Mouse (Mus musculus) mouse embryonic stem cell (cell line): ENCODE results near the gene Gm266.
"Not testable (repeated sequence)": the region's sequence is repeated elsewhere in the genome, so short reads cannot be mapped to it uniquely, and the experiment has no call there.

Source experiments
- in situ Hi-C, 2 experiments: fragments of 300-500 bp; cut with MboI; formaldehyde crosslinking; loops; 1 replicate in 1 of 2; 3 replicates in 1 of 2; pipeline ENCODE4 v1.14.3; 2019 to 2020; ENCODE audit warnings: low sequenced_read_pairs in 2 of 2, low pct_unique_long_range_greater_than_20kb in 1 of 2, mixed read lengths in 1 of 2; ENCODE audit not compliant: unreplicated experiment in 1 of 2

Gene Gm266

DNA sequence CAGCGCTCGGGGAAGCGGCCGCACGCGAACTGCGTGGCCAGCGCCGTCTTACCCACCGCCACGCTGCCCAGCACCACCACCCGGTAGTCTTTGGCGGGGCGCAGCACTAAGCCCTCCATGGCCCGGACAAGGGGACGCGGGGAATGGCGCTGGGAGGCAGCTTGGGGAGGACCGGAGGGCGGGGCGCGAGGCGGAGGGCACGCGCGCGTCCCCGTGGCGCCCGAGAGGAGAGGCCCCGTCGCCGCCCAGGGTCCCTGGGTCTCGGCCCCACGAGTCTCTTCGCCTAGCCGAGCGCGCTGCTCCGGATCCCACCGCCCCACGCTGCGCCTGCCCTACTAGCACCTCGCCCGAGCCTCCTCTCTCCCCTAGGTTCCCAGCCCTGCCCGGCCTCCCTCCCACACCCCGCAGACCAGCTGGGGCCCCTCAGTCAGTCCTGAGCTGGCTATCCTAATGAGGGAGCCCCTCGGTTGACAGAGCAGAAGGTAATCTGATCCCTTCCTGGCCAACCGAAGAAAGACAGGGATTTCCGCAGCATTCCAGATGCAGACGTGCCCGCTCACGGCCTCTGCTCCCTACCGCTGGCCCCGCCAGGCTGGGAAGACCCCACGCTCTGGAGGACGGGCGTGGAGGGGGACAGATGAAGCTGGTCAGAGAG is at the start of gene Gm266:
Gm266 (minus strand) TSS at position 172 of the 655 bp plus-strand sequence.
- in situ Hi-C loops: loop anchor here in 1 of 2 experiments (5.0 kb wide), 1 partner anchor 58 kb away; no protein-coding TSS in a partner anchor

DNA sequence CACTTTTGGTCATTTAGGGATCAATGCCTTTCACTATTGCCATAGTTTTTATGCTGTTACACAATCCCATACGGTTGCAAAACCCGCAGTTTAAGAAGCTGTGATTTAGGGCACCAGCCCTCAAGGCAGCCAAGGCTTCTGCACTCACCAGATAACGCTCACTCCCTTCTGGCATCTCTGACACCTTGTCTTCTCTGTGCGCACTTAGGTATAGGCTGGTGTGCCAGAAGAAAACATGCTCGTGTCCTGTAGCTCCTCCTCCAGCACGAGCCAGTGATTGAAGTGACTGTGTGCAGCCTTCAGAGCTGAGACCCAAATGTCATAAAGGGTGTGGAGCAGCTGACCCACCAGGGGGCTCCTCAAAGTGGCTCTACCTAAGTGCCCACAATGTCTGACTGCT is 49.7 kb upstream of the Gm266 start:
- in situ Hi-C loops: no loop called here

DNA sequence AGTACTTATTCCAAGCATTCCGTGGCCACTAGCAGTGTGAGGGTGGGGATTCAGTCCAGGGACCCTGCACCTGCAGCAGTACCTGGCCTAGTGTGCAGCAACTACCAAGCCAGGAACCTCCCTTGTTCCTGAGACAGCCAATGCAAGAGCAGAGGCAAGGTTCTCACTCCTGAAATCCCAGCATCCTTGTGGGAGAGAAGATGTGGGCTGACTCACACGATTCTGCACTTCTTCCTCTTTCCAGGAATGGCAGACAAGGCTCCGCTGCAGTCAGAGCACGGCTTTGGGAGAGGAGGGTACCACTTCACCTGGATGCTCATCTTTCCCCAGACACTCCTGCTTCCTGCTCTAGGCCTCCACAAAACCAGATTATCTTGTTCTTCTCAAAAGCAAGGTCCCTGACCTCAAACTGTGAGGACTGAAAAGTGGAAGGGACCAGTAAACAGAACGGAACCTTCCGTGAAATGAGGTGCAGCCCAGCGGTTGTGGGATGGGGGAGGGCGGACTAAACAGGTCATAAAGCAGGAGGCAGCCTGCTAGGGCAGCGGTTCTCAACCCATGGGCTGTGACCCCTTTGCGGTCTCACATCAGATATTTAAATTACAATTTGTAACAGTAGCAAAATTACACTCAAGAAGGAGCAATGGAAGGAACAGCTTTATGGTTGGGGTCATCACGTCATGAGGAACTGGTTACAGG is 47.6 kb upstream of the Gm266 start:
- in situ Hi-C loops: no loop called here

DNA sequence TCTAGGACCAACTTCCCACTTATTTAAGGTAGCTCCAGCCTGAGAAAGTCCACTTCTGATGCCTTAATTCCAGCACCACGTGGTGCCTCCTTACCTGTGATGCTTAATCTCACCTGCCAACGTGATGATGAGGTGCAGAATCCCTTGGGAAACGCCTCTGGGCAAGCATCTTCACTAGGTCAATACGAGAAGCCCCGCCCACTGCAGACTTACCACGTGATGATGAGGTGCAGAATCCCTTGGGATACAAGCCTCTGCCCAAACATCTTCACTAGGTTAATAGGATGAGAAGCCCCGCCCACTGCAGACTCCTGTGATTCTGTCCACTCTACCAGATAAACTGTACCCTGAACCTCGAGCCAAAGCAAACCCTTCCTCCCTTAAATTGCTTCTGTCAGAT is 43.6 kb upstream of the Gm266 start:
- in situ Hi-C loops: no loop called here

DNA sequence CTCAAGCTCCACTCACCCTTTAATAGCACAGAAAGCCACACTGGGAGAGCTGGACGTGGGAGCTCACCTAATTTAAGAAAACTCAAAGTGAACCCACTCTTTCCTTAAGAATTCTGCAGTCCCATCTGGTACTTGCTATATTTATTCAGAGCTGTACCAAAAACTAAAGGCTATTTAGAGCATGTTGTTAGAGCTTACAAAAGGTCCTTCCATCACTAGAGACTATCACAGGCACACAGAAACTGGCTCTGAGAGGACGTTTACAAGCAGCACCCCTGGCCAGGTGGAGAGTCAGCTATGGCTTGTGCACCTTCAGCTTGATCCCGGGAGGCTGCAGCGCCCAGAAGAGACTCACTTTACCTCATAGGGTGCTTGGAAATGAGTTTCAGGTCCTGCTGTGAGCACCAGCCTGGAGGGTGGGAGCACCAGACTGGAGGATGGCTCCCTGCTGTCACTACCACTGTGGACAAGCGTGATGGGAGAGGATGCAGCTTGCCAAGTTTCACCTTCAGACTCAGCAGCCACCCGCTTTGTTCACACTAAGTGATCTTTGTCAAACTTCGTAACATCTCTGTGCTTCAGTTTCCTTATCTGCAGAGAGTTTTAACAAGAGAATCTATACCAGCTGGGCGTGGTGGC is 42.1 kb upstream of the Gm266 start:
- in situ Hi-C loops: no loop called here

DNA sequence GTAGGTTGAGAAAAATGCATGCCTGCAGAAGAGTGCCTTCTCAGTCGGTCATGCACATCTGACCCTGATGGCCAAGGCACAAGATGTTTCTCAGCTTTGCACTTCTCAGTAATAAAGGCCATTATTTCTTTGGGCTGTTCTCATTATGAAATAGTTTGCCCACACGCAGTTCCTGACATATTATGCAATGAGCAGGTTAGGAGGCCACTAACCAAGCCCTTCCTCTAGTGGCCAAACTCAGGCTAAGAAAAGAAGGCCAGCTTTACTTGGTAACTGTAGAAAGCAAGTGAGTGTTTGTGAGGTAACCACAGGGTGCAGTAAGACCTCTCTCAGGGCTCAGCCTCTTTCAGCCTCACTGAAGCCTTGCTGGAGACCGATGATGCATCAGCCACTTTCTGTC is 39.3 kb upstream of the Gm266 start:
- in situ Hi-C loops: no loop called here

DNA sequence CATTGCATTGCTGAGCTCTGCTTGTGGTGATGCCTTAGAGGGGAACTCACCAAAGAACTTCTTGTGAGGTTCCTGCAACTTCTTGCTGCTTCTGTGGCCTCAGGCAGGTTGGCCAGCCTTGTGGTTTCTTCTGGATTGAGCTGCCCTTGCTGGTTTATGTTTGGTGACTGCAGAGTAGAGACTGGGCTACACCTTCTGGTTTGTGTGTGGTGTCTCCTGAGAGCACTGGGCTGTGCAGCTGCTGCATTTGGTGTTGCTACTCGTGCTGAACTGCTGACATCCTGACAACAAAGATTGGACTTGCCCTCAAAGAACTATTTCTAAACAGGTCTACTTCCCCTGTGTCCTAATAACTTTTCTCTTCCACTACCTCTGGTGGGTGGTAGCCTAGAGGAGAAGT is 38.8 kb upstream of the Gm266 start:
- in situ Hi-C loops: no loop called here

DNA sequence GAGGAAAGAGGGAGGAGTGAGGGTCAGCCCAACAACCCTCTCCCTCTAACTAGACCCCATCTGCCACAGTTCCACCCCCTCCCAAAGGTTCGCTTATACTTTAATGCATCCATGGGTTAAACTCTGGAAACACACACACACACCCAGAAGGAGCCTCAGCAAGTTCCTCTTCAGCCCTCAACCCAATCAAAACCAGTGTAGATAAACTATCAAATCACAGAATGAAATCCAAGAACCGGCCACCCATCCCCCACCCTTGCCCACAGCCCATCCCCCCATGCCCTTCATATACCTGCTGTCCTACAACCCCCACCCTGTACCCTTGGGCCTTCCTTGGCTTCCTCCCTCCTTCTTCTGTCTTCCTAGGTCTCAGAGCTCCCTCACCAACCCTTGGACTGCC is 35.4 kb upstream of the Gm266 start:
- in situ Hi-C loops: no loop called here

DNA sequence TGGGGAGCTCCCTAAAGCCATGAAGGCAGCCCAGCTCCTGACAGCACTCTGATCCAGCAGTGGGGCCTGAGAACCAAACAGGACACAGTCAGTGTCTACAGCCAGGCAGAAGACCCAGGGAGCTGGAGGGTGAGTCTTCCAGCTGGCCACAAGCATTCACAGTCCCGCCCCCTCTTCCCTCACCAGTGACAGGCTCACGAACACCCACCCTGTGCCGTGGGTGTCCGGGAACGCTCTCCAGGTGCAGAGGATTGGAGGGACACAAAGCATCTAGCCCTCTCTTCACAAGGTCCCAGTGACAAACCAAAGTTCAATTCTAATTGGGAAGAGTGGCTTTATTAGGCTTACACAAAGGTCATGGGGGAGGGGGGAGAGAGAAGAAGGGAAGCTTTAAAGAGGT is 34.2 kb upstream of the Gm266 start:
- in situ Hi-C loops: no loop called here

DNA sequence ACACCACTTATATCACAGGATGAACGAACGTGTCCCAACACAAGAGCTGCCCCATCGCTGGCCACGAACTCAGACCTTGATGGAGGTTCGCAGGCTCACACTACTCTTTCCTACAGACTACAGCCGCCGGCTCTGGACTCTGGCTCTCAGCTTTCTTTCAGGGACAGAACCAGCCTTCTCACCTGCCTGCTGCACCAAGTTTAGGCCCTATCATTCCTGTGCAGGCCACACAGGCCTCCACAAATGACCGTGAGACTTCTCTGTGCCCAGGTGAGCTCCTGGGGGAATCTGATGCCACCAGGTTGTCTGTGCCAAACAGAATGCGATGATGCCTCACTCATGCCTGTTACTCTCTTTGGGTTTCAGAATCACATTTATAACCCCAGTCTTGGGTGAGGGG is 32.8 kb upstream of the Gm266 start:
- in situ Hi-C loops: no loop called here

DNA sequence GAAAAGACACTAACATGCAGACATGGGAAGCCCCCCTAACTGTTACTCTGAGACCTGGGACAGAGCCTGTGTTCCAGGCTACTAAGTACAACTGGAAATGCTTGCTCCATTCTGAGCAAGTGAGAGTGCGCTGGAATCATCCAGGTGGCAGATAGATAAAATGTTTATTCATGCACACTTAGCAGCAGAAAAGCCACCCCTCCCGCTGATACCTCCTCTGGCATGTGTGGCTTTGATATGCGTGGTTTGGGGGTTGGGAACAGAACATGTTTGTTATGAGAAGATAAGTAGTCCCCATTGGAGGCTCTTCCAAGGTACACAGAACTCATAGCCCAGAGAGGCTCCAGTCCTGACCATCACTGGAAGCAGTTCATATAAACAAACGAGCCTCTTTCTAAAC is 32.3 kb upstream of the Gm266 start:
- in situ Hi-C loops: no loop called here

DNA sequence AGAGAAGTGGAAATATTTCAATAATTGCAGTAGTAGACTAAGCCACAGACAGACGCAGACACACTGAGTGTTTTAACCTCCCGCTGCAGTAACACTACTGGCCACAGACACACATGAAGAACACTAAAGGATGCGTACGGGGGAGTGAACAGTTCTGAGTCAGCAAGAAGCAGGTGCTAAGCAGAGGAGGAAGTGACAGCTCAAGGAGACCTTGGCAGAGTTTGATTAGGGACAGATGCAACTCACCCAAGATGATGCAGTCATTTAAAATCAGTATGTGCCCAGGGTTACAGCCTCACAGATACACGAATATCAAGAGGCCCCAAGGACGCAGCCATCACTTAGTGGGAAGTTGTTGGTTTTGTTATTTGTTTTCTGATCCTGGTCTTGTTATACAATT is 31.2 kb upstream of the Gm266 start:
- in situ Hi-C loops: no loop called here

DNA sequence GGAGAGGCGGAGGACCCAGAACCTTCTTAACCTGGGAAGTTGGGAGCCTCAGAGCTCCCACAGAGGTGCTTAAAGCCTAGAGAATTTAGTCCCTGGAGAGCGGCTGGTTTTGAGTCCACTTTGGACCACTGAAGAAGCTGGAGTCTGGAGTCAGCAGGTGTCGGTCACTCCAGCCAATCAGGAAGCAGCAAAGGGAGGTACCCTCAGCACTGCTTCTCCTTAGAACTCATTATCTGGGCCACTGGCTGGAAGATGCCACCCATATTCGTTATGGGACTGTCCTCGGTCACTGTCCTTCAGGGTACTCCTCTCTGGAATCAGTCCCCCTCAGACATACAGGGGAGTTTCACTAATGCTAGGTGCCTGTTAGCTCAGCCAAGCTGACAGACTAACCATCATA is 30.3 kb upstream of the Gm266 start:
- in situ Hi-C loops: no loop called here

DNA sequence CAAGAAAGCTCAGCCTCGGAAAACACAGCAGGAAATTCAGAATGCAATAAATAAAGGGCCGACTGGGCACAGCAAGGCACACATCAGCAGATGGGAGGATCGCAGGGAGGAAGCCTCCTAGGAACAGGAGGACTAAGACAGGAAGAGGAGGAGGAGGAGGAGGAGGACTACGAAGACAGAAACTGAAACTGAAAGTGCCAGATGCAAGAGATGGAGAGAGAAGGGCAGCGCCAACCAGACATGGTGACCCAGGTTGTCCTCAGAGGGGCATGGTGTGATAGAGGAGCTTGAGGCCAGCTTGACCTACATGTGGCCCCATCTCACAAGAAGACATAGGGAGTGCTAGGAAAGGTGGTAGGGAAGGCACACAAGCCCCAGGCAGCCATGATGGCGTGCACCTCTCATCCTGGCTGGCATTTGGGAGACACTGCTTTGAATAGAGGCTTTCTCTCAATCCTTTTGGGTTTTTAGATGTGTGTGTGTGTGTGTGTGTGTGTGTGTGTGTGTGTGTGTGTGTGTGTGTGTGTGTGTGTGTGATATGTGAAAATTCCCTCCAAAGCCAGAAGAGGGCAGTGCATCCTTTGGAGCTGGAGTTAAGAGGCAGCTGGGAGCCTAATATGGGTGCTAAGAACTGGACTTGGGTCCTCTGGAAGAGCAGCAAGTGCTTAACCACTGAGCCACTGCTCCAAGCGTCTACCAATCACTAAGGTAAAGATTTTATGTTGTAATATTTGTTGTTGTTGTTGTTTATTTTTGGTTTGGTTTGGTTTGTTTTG is 29.4 kb upstream of the Gm266 start:
- in situ Hi-C loops: no loop called here

DNA sequence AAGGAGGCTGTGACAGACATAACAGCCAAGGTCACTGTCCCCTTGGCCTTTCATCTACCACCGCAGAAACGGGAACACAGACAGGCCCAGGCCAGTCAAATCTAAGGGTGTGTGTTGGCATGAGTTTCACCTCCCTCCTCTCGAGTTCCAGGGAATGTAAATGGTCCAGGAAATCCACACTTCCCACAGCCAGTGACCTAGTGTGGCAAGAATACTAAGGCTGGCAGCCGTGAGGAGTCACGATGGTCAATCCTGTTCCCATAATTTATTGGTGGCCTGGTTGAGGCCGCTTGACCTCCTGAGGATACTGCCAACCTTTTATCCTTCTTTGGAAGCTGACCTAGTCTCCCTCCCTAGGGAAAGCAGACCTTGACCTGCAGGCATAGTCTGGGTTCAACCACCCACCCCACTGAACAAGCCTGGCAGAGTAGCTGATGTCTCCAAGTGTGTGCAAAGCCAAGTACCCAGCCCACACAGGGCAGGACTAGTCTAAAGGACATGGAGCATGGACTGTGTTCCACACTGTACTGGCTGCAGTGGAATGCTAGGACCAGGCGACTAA is 28.7 kb upstream of the Gm266 start:
- in situ Hi-C loops: no loop called here

DNA sequence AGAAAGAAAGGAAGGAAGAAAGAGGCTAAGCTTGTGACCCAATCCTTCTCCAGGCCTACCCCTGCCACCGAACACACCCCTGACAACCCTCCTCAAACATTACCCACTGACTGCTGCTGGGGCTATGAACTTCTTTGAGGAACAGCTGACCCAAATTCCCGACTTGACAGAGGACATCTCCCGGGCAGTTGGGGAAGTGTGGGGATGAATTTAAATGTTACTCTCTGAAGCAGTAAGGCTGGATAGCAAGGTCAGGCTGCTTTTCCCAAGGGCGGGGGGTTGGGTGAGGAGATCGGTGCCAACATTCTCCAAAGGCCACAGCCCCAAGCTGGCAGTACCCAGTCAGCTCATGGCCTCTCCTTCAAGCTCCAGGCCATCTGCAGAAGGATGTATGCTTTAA is 28.1 kb upstream of the Gm266 start:
- in situ Hi-C loops: no loop called here

DNA sequence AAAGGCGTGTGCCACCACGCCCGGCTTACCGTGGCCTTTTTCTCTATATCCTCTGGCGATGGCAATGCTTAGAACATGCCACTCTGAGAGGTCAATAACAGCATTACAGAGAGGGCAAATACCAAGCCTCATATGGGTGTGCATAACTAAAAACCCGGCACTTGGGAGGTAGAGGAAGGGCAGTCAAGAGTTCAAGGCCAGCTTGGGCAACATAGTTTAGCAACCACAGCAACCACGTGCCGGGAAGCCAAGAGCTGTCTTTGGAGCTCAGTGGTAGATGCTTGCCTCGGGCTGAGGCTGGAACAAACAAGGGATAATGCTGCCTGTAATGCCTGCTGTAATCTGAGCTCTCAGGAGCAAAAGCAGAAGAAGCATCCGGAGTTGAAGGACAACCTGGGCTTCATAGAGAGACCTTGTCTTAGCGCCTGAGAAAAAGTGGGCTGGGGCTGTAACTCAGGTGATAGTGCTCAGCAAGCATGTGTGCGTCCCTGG is 27.0 kb upstream of the Gm266 start:
- in situ Hi-C loops: no loop called here

DNA sequence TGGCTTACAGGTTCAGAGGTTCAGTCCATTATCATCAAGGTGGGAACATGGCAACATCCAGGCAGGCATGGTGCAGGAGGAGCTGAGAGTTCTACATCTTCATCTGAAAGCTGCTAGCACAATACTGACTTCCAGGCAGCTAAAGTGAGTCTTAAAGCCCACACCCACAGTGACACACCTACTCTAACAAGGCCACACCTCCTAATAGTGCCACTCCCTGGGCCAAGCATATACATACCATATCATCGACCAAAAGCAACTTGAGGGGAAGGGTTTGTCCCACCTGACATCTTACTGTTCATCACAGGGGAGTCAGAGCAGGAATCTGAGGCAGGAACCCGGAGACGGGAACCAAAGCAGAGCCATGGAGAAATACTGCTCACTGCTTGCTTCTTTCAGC is 22.8 kb upstream of the Gm266 start:
- in situ Hi-C loops: not testable (repeated sequence)

DNA sequence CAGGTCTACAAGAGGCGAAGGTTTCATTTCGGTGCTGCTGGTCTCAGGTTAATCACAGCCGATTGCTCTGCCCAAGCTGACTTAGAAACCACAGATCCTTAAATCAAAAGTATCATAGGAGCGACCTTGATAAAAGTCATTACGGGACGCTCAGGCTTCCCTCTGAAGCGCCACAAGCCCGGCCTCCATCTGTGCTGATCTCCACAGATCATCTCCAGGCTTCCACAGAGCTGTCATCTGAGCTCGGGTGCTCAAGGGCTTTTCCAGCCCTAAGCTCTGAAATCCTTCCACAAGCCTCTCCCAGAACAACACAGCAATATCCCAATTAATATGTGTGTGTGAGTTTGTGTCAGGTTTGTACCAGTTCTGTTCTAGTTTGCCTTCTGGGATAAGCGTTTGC is 22.3 kb upstream of the Gm266 start:
- in situ Hi-C loops: no loop called here
